Mouse (Mus musculus) retina, postnatal 1 day (tissue): ENCODE measurements around the gene Ift122.

Source experiments
- DNase-seq: peaks from one replicate; pipeline ENCODE4 v3.0.0-alpha.2; 2012

Gene Ift122

GRCm38 (mm10) chr6:115853091-115853813, at the start of gene Ift122, which contains the start of gene Mbd4:
Gene Ift122 (plus strand): TSS chr6:115853470.
Gene Mbd4 (minus strand): TSS chr6:115853371.
- DNase-seq, result peak; percentile 100

GRCm38 (mm10) chr6:115803541-115804382, 49.5 kb upstream of the Ift122 start:
- peak; percentile 78 for DNase-seq

- no peak for DNase-seq
Measured at GRCm38 (mm10) chr6:115804432-115805192, 48.7 kb upstream of the Ift122 start.

GRCm38 (mm10) chr6:115807464-115808195, 45.6 kb upstream of the Ift122 start:
- DNase-seq, result no peak

- DNase-seq, result no peak
Measured at GRCm38 (mm10) chr6:115808196-115808487, 45.1 kb upstream of the Ift122 start.

GRCm38 (mm10) chr6:115808488-115809231, 44.6 kb upstream of the Ift122 start, which contains the start of gene Rpl32:
Gene Rpl32 (minus strand): TSS chr6:115808747.
- peak; percentile 98 for DNase-seq

GRCm38 (mm10) chr6:115811606-115812005, 41.7 kb upstream of the Ift122 start:
- no peak for DNase-seq

GRCm38 (mm10) chr6:115814104-115814503, 39.2 kb upstream of the Ift122 start:
- DNase-seq, result peak; percentile 77

- DNase-seq, result no peak
Measured at GRCm38 (mm10) chr6:115815041-115815440, 38.2 kb upstream of the Ift122 start.

- no peak for DNase-seq
Measured at GRCm38 (mm10) chr6:115818129-115818528, 35.1 kb upstream of the Ift122 start.

- DNase-seq, result no peak
Measured at GRCm38 (mm10) chr6:115821216-115821993, 31.9 kb upstream of the Ift122 start.

GRCm38 (mm10) chr6:115823850-115824464, 29.3 kb upstream of the Ift122 start:
- peak; percentile 82 for DNase-seq

GRCm38 (mm10) chr6:115830779-115831601, 22.3 kb upstream of the Ift122 start:
- DNase-seq, result no peak

- no peak for DNase-seq
Measured at GRCm38 (mm10) chr6:115832152-115832850, 21.0 kb upstream of the Ift122 start.

- no peak for DNase-seq
Measured at GRCm38 (mm10) chr6:115833861-115834260, 19.4 kb upstream of the Ift122 start.

GRCm38 (mm10) chr6:115838161-115838597, 15.1 kb upstream of the Ift122 start, which contains the start of gene Efcab12:
Gene Efcab12 (minus strand): TSS chr6:115838412.
- peak; percentile 94 for DNase-seq

- DNase-seq, result no peak
Measured at GRCm38 (mm10) chr6:115838745-115839144, 14.5 kb upstream of the Ift122 start.

- DNase-seq, result no peak
Measured at GRCm38 (mm10) chr6:115845006-115845405, 8.3 kb upstream of the Ift122 start.
